Mouse (Mus musculus) kidney, adult 11 months (tissue): Measurements from ENCODE around the gene Higd1a.

ENCODE experiments used
- DNase-seq: peaks from one replicate; pipeline ENCODE4 v3.0.0; 2022

Higd1a gene

GRCm38 (mm10) chr9:121858153-121858488 lies at the start of gene Higd1a:
TSS of gene Higd1a (minus strand) at chr9:121858362.
- DNase-seq, result no peak

- DNase-seq, result no peak
Observed at GRCm38 (mm10) chr9:121907356-121908070, 49.4 kb upstream of the Higd1a start.

- no peak for DNase-seq
Observed at GRCm38 (mm10) chr9:121906456-121906855, 48.3 kb upstream of the Higd1a start.

GRCm38 (mm10) chr9:121905556-121906185 lies 47.5 kb upstream of the Higd1a start:
- DNase-seq, result no peak

- no peak for DNase-seq
Observed at GRCm38 (mm10) chr9:121904946-121905345, 46.8 kb upstream of the Higd1a start.

- DNase-seq, result no peak
Observed at GRCm38 (mm10) chr9:121904319-121904718, 46.2 kb upstream of the Higd1a start.

- DNase-seq, result peak; percentile 23
Observed at GRCm38 (mm10) chr9:121903476-121904305, 45.5 kb upstream of the Higd1a start.

- no peak for DNase-seq
Observed at GRCm38 (mm10) chr9:121901710-121902700, 43.8 kb upstream of the Higd1a start.

- no peak for DNase-seq
Observed at GRCm38 (mm10) chr9:121900282-121900855, 42.2 kb upstream of the Higd1a start.

GRCm38 (mm10) chr9:121899306-121899705 lies 41.1 kb upstream of the Higd1a start:
- no peak for DNase-seq

GRCm38 (mm10) chr9:121898245-121898644 lies 40.1 kb upstream of the Higd1a start, which contains the start of gene Ackr2:
TSS of gene Ackr2 (plus strand) at chr9:121898355.
- no peak for DNase-seq

GRCm38 (mm10) chr9:121896820-121897219 lies 38.7 kb upstream of the Higd1a start:
- DNase-seq, result no peak

GRCm38 (mm10) chr9:121895392-121895993 lies 37.3 kb upstream of the Higd1a start:
- DNase-seq, result no peak

- no peak for DNase-seq
Observed at GRCm38 (mm10) chr9:121894447-121894846, 36.3 kb upstream of the Higd1a start.

GRCm38 (mm10) chr9:121892057-121892687 lies 34.0 kb upstream of the Higd1a start:
- no peak for DNase-seq

- DNase-seq, result no peak
Observed at GRCm38 (mm10) chr9:121891301-121891700, 33.1 kb upstream of the Higd1a start.

- DNase-seq, result peak; percentile 50
Observed at GRCm38 (mm10) chr9:121890441-121890941, 32.3 kb upstream of the Higd1a start.

GRCm38 (mm10) chr9:121889927-121890440 lies 31.8 kb upstream of the Higd1a start:
- DNase-seq, result no peak

- peak; percentile 33 for DNase-seq
Observed at GRCm38 (mm10) chr9:121882015-121882457, 23.9 kb upstream of the Higd1a start.

- no peak for DNase-seq
Observed at GRCm38 (mm10) chr9:121881301-121881700, 23.1 kb upstream of the Higd1a start.
